Mouse (Mus musculus): ENCODE measurements around the gene Car11.
"Not testable (repeated sequence)": the region's sequence is repeated elsewhere in the genome, so short reads cannot be mapped to it uniquely, and the experiment has no call there.

Gene Car11

DNA sequence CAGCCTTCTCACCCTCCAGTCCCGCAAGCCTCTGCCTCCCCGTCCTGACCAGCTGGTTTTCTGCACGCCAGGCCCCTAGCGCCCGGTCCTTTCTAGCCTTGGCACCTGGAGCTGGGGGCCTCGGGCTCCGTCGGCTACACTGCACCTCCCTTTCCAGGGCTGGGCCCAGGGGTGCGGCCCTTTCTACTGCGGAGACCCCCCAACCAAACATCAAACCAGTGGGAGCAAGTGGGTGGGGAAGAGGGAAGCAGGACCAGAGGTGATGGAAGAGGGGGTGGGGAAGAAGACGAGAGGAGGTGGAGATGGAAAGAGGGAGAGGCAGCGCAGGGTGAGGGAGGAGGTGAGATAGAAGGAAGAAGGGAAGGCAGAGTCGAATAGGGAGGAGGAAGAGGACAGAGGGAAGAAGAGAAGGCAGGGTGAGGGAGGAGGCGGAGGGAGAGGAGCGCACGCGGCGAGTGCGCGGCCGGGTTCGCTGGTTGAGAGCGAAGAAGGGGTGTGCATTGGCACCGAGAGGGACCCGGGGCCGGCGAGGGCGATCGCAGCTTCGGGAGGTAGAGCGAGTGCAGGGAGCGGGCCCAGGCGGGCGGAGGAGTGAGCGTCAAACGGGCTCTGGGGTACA is at the start of gene Car11:
Gene Car11 (plus strand): TSS at position 321 of the 619 bp plus-strand sequence.
- DNase-seq (ENCODE audit: low spot score in 2 of 2) = no peak

GRCm38 (mm10) chr7:45650484-45650883 is 49.2 kb upstream of the Car11 start:
- not testable (repeated sequence) for DNase-seq (ENCODE audit: low spot score in 2 of 2)

DNA sequence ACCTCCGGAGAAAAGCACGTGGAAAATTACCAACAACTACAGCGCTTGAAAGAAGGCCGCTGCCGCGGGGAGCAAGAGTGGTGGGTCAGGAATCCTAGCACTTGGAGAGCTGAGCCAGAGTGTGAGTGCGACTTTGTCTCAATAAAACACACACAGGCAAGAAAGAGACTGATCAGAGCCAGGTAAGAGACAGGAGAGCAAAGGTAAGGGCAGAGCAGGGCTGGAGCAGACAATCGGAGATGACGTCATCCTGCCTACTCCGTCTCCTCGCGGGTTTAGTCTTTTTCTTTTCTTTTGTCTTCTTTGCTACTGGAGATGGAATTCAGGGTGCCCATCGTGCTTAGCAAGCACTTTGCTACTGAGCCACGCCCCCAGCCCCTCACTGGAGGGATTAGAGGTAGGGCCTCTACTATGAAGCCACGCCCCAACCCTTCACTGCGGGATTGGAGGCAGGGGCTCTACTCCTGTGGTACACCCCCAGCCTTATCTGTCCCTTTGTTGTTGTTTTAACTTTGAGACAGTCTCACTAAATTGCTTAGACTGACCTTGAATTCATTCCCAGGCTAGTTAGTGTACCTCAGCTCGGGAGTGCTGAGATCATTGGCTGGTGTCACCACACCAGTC is 45.1 kb upstream of the Car11 start:
- no peak for DNase-seq (ENCODE audit: low spot score in 2 of 2)

- DNase-seq (ENCODE audit: low spot score in 2 of 2) = no peak
These were observed 38.7 kb upstream of the Car11 start for GRCm38 (mm10) chr7:45660746-45661478.

DNA sequence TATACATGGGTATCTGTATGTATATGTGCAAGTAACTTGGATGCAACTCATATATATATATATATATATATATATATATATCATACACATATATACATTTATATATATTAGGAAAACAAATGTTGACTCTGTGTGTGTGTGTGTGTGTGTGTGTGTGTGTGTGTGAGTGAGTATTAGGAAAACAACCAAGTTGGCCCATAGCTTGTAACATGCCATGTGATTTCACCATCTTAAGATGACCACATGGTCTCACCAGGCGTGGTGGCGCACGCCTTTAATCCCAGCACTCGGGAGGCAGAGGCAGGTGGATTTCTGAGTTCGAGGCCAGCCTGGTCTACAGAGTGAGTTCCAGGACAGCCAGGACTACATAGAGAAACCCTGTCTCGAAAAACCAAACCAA is 37.9 kb upstream of the Car11 start:
- DNase-seq (ENCODE audit: low spot score in 2 of 2) = not testable (repeated sequence)

DNA sequence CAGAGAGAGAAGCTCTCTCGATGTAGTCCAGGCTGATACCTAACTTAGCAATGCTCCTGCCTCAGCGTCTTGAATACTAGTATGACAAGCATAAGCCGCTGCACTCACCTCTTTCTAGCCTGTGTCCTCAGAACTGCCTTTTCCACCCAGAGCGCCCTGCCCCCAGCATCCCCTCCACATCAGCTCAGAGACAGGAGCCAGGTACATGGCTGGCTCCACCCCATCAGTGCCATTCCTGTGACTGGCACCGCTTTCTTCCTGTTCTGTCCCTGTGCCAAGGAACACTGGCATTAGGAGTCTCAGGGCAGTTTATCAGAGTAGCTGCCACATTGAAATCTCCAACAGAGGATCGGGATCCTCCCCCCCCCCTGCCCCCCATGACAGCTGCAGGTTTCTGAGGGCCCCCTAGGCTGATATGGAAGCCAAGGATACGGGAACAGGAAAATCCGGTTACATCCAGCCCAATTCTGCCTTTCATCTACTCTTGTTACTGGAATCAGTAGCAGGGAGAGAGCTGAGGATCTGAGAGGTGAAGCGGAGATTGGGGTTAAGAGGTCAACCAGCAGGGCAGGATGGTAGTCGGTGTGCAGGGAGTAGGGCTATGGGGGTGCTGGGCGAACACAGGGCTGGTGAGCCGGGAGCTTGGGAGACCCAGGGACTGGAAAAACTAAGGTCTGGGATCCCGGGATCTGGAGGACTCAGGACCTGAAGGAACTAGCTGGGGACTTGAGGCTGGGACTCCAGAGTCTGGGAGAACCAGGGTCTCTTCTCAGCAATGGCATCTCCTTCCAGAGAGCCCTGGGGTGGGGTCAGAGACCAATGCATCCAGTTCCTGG is 34.1 kb upstream of the Car11 start:
- no peak for DNase-seq (ENCODE audit: low spot score in 2 of 2)

DNA sequence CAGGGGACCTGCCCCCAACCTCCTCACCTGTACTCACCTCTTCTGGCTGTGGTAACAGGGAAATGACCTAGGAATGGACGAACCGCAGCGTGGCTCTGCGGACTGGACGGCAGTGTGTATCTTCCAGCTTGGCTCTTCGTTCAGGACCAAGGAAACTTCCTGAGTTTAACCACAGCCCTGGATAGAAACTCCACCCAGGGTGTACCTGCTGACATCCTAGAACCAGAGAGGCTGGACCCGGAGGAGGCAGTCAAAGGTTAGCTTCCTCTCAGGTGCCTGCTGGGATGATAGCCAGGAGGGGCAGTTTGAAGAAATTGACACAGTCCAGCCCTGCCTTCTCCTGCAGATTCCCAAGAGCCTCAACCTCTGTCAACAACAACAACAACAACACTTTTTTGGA is 33.5 kb upstream of the Car11 start, which contains the start of gene Fut2:
Gene Fut2 (minus strand): TSS at position 234 of the 400 bp plus-strand sequence.
- DNase-seq (ENCODE audit: low spot score in 2 of 2) = no peak

- DNase-seq (ENCODE audit: low spot score in 2 of 2) = no peak
These were observed 31.9 kb upstream of the Car11 start for GRCm38 (mm10) chr7:45667761-45668160.

DNA sequence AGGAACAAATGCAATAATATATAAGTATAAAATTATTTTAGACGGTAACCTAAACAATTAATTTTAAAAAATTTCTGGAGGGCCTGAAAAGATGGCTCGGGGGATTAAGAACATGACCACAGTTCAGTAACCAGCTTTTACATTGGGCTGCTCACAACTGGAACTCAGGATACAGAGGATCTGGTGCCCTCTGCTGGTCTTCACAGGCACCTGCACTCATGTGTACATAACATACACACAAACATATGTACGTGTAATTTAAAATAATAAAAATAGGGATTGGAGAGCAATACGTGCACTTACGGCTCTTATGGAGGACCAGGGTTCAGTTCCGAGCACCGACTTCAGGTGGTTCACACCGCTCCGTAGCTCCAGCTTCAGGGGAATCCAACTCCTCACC is 30.7 kb upstream of the Car11 start:
- no peak for DNase-seq (ENCODE audit: low spot score in 2 of 2)

DNA sequence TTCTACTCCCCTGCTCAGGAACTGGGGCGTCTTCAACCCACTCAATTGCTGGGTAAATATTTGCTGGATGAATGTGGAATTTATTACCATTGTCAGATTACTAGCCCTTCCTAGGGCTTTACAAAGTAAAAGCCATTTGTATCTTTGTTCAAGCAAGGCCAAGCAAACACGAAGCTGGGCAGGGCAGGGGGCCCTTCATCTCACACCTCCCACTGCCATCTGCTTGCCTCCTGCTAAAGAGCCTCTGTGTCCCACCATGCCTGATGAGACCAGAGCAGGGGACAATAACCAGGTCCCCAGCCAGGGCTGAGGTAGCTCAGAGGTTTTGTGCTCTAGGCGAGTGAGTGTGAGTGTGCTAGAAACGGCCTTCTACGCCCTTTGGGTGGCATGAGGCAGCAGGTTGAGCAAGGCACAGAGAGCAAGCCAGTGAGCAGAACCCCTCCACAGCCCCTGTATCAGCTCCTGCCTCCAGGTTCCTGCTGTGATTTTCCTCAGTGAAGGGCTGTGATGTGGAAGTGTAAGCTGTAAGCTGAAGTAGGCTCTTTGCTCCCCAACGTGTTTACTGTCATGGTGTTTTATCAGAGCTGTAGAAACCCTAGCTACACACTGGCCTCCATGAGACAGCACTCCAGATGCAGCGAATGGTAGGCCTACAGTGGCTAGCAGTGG is 21.9 kb upstream of the Car11 start:
- DNase-seq (ENCODE audit: low spot score in 2 of 2) = no peak

- no peak for DNase-seq (ENCODE audit: low spot score in 2 of 2)
These were observed 21.1 kb upstream of the Car11 start for GRCm38 (mm10) chr7:45678513-45678912.

GRCm38 (mm10) chr7:45679966-45680621 is 19.5 kb upstream of the Car11 start:
- no peak for DNase-seq (ENCODE audit: low spot score in 2 of 2)

- DNase-seq (ENCODE audit: low spot score in 2 of 2) = peak in 1 of 2 experiments; percentile 67
These were observed 18.5 kb upstream of the Car11 start for GRCm38 (mm10) chr7:45681046-45681736.

DNA sequence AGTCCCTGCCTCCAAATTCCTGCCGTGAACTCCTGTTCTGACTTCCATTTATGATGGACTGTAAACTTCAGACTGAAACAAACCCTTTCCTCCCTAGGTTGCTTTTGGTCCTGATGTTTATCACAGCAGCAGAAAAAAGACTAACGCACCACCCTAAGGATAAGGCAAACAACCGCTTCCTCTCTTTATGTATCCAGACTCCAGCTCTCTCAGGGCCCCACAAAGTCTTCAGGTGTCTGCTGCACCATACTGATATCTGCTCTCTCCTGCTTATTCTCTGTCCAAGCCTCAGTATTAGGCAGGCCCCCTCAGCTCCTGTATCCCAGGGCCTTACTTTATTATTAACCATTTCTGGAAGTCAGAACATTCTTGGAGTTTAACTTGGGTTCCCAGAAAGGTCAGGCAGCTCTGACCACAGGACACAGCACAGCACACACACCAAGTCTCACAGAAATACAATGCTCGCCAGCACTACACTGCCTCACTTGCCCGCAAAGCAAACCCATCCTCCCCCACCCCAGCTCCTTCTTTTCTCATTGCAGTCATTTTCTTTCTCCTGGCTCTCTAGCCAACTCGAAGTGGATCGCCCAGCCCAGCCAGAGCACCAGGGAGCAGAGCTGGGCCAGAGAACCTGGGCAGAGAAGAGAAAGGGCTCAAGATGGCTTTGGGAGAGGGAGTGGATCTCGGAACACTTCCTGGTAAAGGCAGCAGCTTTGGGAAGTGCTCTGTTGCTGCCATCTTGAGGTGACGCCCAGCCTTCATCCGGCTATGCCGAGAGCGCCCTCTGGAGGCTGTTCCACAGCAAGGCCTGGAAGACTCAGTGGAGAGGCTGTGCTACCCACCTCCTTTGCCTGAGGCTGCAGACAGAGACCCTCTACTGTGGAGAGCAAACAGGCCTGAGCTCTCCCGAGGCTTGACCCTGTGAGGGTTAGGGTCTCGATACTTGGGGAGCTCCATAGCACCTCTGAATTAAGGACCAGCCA is 17.2 kb upstream of the Car11 start:
- peak; percentile 68 to 89 for DNase-seq (ENCODE audit: low spot score in 2 of 2)

DNA sequence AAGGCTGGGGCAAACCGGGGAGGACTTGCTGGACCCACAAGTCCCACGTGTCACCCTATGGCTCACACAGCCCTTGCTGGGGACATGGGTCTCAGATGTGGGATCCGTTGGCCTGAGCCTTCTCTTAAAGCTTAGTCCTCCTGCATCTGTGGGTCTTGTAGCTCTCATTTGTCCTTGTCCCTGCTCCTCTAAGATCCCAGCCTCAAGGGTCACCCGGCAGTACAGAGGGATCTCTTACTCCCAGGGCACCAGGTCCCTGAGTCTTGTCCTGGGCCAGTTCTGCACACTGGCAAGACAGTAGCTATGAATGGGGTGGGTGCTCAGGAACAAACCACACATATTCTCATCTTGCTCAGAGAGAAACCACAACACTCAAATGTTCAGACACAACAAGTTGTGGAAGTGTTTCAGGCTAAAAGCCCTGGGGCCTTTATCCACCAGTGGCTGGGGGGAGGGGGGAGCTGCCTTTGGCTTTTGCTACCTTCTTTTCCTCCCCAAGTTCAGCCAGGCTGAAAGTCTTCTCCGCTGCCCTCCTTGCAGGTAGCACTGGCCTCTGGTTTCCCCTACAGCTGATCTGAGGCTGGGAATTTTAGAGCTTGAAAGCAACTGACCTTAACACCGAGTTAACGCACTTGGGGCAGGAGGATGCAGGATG is 16.1 kb upstream of the Car11 start, which contains the start of gene Ntn5:
Gene Ntn5 (plus strand): TSS at position 627 of the 655 bp plus-strand sequence.
- no peak for DNase-seq (ENCODE audit: low spot score in 2 of 2)

GRCm38 (mm10) chr7:45685811-45686210 is 13.8 kb upstream of the Car11 start:
- no peak for DNase-seq (ENCODE audit: low spot score in 2 of 2)

DNA sequence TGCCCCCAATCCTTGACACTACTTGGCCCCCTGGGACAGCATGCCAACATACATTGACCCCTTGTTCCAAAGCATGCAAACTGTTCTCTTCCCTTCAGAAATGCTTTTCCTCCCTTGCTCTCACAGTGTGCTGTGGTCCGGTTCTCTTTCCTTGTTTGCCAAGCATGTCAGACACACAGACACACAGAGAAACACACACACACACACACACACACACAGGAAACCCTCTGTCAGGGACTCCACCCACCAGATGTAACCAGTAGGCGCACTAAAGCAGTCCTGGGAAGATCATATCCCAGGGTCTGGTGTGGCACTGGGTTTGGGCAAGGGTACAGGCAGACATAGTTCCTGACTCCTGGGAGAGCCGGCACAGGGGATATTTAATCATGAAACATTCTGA is 12.8 kb upstream of the Car11 start:
- no peak for DNase-seq (ENCODE audit: low spot score in 2 of 2)

DNA sequence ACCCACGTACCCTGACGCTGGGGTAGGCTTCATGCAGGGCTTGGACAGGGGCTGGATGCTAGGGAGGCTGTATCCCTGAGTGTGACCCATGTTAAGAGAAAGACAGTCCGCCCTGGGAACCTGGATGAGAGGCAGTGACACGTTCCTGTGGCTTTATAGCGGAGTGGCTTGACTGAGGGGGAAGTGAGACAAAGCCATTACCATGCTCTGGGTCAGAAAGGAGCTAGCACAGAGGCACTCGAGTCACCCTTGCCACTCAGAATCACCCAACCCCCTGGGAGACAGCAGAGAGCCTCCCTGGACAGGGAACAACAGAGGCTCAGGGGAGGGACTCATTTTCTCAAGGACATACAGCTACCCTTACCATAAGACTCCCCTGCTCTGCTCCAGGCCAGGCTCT is 10.5 kb upstream of the Car11 start:
- DNase-seq (ENCODE audit: low spot score in 2 of 2) = no peak

All from spleen, postnatal 10 days (tissue).